Mouse (Mus musculus) forebrain, embryonic 16.5 days (tissue): ENCODE measurements around the gene Lrmda. TPM values are rescaled to one million over a fixed set of nuclear protein-coding genes. Genes with fewer than 3 reads are reported as not detected.

Source experiments
- ATAC-seq: fragments of 200-750 bp; cut with Nextera tagmentation; 2 replicates; pipeline ENCODE4 v1.8.0; 2017; ENCODE audit warnings: mild to moderate bottlenecking, moderate library complexity
- H3K27ac ChIP-seq: fragments of 300-500 bp; sonication (generic); 2 replicates; pipeline ENCODE4 v1.5.1; 2014; ENCODE audit warnings: low read length, control low read depth
- H3K27me3 ChIP-seq: fragments of 300-500 bp; sonication (generic); replicated peaks from 2 replicates; pipeline ENCODE4 v1.6.1; 2014; ENCODE audit warnings: low read length; ENCODE audit not compliant: control insufficient read depth, insufficient read depth
- H3K36me3 ChIP-seq: fragments of 300-500 bp; sonication (generic); 2 replicates; pipeline ENCODE4 v1.6.1; 2014; ENCODE audit not compliant: control insufficient read depth, insufficient read depth
- H3K4me1 ChIP-seq: fragments of 300-500 bp; sonication (generic); replicated peaks from 2 replicates; pipeline ENCODE4 v1.6.1; 2014; ENCODE audit warnings: low read length; ENCODE audit not compliant: control insufficient read depth, insufficient read depth
- H3K4me2 ChIP-seq: fragments of 300-500 bp; sonication (generic); 2 replicates; pipeline ENCODE4 v1.6.1; 2014; ENCODE audit warnings: mild to moderate bottlenecking, low read length, control low read depth
- H3K4me3 ChIP-seq: fragments of 300-500 bp; sonication (generic); replicated peaks from 2 replicates; pipeline ENCODE4 v1.5.1; 2014; ENCODE audit warnings: mild to moderate bottlenecking, low read length, control low read depth
- H3K9ac ChIP-seq: fragments of 300-500 bp; sonication (generic); replicated peaks from 2 replicates; pipeline ENCODE4 v1.6.1; 2014; ENCODE audit warnings: low read depth, low read length, control low read depth
- H3K9me3 ChIP-seq: fragments of 300-500 bp; sonication (generic); 2 replicates; pipeline ENCODE4 v1.6.1; 2016; ENCODE audit warnings: low read length; ENCODE audit not compliant: control insufficient read depth
- WGBS: fragments of 180-500 bp; shearing (Covaris S2); extraction: QIAGEN DNeasy Blood & Tissue Kit; methylation state at CpG from one replicate; pipeline ENCODE4 v1.1.7; 2014; 5-methylcytosine and 5-hydroxymethylcytosine counted together
- polyA plus RNA-seq: library from polyadenylated mRNA; unstranded; fragments of >200 nt; fragmentation: Nextera tagmentation; extraction: Ambion mirVana; gene quantifications from 2 replicates; pipeline ENCODE4 v1.2.1, GENCODE M21; 2015

Lrmda gene
- polyA plus RNA-seq, 1 experiment from 2014 or later, result not detected

DNA sequence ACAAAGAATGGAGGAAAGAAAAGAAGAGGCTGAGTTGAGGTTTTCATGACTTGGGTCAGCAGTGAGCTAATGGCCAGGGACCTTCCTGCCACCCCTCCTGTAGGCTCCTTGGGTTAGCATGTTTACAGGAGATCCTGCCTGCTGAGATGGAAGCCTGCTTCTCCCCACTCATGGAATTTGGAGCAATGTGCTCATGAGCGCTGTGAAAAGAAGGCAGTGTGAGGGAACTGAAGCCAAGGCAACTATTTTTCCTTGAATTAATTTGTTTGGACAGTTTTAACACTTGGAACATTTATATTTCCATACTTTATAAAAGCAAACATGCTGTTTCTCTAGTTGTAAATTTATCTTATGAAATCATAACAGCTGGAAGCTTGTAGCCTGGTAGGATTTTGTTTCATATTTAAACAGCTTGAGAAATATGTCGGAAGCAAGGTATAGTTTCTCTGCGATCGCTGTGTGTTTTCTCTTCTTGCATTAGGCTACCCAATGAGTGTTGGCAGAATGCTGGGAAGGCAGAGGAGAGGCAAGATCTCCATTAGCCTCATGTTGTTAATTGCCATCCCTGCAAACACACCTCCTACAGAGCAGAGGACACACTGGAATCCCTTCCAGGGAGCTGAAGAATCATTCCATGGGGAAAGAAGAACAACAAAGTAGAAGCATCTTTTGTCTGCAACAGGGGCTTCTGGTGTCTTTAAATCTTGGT, 911.8 kb downstream of the Lrmda start:
- 0 out of 2 replicates have a peak, but pooled peaks cover 3% of the 10 kb centered on the region for H3K27me3 ChIP-seq
- H3K9me3 ChIP-seq, result no peaks in the 10 kb centered on the region
- 79% methylated on average over 4 of the region's 4 CpGs for WGBS
- H3K36me3 ChIP-seq, result no peaks in the 10 kb centered on the region
- no peak for ATAC-seq
- H3K4me1 ChIP-seq, result 0 out of 2 replicates have a peak, but pooled peaks cover 3% of the 10 kb centered on the region
- H3K4me2 ChIP-seq, result no peak overlapping the region
- no peak overlapping the region for H3K4me3 ChIP-seq
- no peak overlapping the region for H3K9ac ChIP-seq
- no peak overlapping the region for H3K27ac ChIP-seq

DNA sequence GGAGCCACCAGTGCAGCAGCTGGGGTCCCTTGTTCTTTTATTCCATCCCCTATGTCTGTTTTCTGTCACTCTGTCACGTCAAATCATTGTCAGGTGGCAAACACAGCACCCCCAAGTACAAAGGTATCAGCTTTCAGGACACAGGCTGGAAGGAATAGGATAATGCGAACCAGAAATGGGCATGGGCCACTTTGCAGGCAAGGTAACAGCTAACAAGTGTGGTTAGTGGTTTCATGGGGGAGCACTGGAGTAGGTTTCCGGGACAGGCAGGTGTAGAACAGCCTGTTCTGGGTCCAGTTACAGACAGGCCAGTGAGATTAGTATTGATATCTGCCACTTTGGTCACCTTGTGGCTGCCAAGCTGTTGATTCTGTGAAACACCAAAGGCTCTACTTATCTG, 917.2 kb downstream of the Lrmda start:
- 89% methylated on average over 3 of the region's 3 CpGs for WGBS
- no peaks in the 10 kb centered on the region for H3K4me1 ChIP-seq
- ATAC-seq, result no peak

DNA sequence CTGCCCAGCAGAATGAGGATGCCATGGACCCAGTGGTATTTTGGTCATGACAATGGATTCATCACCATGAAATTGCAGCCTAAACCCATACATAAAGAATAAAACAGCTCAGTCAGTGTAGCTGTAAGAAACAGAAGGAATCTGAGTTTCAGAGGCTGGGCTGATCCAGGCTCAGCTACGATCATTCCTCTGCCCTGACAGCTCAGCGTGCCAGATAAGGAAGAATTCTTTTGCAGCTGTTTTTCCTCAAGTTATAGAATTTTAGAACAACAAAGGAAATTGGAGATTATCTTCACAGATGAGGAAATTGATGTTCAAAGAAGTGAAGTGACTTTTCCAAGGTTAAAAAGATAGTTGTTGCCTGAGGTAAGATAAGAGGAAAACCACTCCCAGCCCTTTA, 921.1 kb downstream of the Lrmda start:
- Histone ChIP-seq H3K4me1 (no peaks in the 10 kb centered on the region), H3K36me3 (no peaks in the 10 kb centered on the region), H3K9ac (no peak overlapping the region), H3K9me3 (no peaks in the 10 kb centered on the region), H3K4me3 (no peak overlapping the region), H3K27me3 (no peaks in the 10 kb centered on the region), H3K4me2 (no peak overlapping the region), H3K27ac (no peak overlapping the region)
- WGBS, result 79% methylated on average over 2 of the region's 2 CpGs
- no peak for ATAC-seq

More for the DNA sequence above, 917.2 kb downstream of the Lrmda start:
- Histone ChIP-seq H3K4me2 (no peak overlapping the region), H3K27me3 (0 out of 2 replicates have a peak, but pooled peaks cover 1% of the 10 kb centered on the region), H3K4me3 (no peak overlapping the region), H3K9ac (no peak overlapping the region), H3K36me3 (no peaks in the 10 kb centered on the region), H3K9me3 (no peaks in the 10 kb centered on the region), H3K27ac (no peak overlapping the region)

DNA sequence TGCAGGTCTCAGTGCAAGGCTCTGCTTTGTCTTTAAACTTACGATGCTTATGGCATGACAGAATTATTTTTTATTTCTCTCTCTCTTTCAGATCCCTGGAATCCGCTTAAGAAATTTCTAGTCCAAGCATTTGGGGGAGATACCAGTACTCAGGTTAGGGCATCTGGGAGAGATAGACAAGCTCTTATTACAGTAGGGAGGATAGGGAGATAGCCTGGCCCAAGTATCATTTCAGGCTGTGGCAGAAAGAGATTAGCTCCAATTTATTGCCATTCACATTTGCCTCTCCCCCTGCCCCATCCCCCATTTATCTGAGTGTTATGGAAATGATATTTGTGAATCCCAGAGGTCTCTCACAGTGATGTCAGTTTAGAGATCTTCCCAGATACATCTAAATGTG, 923.1 kb downstream of the Lrmda start:
- H3K9me3 ChIP-seq, result no peaks in the 10 kb centered on the region
- ATAC-seq, result no peak
- WGBS, result 96% methylated on average over 2 of the region's 2 CpGs

DNA sequence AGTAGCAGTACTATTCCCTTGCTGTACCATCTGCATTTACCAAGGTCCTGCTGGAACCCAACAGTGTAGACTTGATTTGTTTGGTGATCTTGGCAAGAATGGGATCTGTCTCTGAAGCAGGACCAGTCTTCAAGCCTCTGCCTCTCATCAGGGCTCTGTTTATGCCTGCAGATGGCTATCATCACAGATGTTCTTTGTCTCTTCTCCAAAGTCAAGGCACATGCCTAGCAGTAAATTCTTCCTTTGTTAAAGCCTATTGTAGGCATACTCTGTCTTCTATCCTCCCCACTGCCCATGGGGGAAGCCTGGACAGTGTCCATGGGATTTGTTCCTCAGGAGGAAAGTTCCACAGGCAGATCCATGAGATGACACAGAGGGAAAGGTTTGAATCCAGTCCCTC, 930.0 kb downstream of the Lrmda start:
- no peak for ATAC-seq
- Histone ChIP-seq H3K4me3 (no peak overlapping the region), H3K9me3 (no peaks in the 10 kb centered on the region), H3K36me3 (no peaks in the 10 kb centered on the region), H3K4me1 (no peaks in the 10 kb centered on the region), H3K9ac (no peak overlapping the region), H3K27me3 (no peaks in the 10 kb centered on the region), H3K4me2 (no peak overlapping the region), H3K27ac (no peak overlapping the region)

More for the DNA sequence above, 923.1 kb downstream of the Lrmda start:
- H3K36me3 ChIP-seq, result no peaks in the 10 kb centered on the region
- H3K4me1 ChIP-seq, result no peaks in the 10 kb centered on the region
- H3K4me2 ChIP-seq, result no peak overlapping the region
- no peak overlapping the region for H3K9ac ChIP-seq
- H3K27me3 ChIP-seq, result no peaks in the 10 kb centered on the region
- H3K4me3 ChIP-seq, result no peak overlapping the region
- no peak overlapping the region for H3K27ac ChIP-seq

DNA sequence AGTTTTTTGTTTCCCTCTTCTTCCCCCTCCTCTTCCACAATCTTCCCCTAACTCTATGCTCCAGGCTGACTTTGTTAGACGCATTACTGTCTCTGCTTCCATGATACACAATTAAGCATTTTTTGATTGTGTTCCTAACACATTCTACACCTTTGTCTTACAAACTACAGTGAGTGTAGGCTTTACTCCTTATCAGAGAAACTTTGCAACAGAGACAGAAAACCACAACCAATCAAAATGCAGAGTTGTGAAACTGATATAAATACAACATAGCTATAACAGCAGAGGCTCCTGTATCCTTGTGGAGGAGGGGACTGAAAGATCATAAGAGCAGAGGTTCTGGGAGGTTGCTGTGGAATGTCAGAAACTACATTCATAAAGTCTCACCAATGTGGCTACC, 933.5 kb downstream of the Lrmda start:
- no peaks in the 10 kb centered on the region for H3K9me3 ChIP-seq
- H3K4me2 ChIP-seq, result no peak overlapping the region
- H3K27me3 ChIP-seq, result no peaks in the 10 kb centered on the region
- H3K36me3 ChIP-seq, result no peaks in the 10 kb centered on the region
- no peak overlapping the region for H3K27ac ChIP-seq
- ATAC-seq, result no peak
- no peaks in the 10 kb centered on the region for H3K4me1 ChIP-seq
- no peak overlapping the region for H3K4me3 ChIP-seq
- no peak overlapping the region for H3K9ac ChIP-seq
- WGBS, result 76% methylated on average over 1 of the region's 1 CpGs

DNA sequence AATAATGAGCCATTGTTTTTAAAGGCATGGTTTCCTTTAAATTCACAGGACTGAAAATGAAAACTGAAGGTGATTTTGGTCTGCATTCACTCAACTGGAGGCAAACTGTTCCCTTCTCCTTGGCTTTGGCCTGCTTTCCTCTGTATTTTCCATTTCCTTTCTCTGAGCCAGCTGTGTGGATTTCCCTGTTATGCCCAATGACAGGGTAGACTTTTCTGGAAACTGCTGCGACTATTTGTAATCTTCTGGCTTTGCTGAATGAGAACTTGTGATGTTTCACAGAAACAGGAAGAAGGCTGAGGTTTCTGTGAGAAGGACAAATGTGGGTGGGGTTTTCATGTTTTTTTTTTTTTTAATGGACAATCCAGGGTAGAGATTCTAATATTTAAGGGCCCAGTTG, 940.7 kb downstream of the Lrmda start:
- no peaks in the 10 kb centered on the region for H3K36me3 ChIP-seq
- no peak overlapping the region for H3K4me3 ChIP-seq
- no peak overlapping the region for H3K4me2 ChIP-seq
- H3K27ac ChIP-seq, result no peak overlapping the region
- no peaks in the 10 kb centered on the region for H3K27me3 ChIP-seq
- ATAC-seq, result no peak
- no peaks in the 10 kb centered on the region for H3K9me3 ChIP-seq
- no peak overlapping the region for H3K9ac ChIP-seq
- 88% methylated on average over 1 of the region's 1 CpGs for WGBS
- H3K4me1 ChIP-seq, result peaks cover 7% of the 10 kb centered on the region

DNA sequence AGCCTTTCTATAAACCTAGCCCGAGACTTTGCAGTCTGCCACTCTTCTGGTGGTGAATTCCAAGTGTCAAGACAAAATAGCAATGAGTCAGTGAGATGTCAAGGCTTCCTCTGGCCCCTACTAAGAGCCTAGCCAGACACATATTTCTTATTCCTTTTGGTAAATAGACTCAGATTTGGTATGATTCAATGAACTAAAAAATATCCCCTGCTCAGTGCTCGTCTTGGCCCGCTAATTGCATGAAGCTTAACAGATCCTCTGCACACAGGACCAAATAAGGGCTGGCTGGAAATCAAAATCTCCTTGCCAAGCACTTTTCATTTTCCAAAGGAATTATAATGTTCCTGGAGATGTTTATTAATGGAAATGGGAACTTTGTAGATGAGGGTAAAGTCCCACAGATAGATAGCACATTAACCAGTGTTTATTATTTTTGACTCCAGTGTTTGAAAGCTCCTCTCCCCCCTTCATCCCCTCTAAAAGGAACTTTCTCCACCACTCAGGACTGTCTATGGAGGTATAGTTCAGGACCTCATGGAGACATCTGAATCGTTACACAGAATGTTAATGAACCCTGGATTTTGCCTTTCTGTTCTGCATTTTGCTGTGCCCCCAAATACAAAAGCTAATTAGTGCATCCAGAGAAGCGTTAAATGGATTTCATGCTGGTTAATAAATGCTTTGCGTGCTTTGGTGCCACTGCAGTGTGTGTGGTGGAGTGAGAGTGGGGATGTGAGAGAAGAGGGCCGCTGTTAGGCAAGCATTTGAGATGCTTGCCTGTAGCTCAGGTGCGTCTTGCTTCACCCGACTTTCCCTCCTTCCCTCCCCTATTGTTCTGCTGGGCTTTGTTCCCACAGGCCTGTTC, 945.5 kb downstream of the Lrmda start:
- Histone ChIP-seq H3K36me3 (no peaks in the 10 kb centered on the region), H3K27me3 (no peaks in the 10 kb centered on the region), H3K27ac (0 out of 2 replicates have a peak overlapping the region, but pooled peaks have one; percentile 2), H3K4me2 (no peak overlapping the region), H3K9me3 (0 out of 2 replicates have a peak, but pooled peaks cover 2% of the 10 kb centered on the region), H3K4me3 (no peak overlapping the region), H3K9ac (no peak overlapping the region), H3K4me1 (peaks cover 8% of the 10 kb centered on the region)
- 24% methylated on average over 9 of the region's 9 CpGs for WGBS
- ATAC-seq, result peak; percentile 79

DNA sequence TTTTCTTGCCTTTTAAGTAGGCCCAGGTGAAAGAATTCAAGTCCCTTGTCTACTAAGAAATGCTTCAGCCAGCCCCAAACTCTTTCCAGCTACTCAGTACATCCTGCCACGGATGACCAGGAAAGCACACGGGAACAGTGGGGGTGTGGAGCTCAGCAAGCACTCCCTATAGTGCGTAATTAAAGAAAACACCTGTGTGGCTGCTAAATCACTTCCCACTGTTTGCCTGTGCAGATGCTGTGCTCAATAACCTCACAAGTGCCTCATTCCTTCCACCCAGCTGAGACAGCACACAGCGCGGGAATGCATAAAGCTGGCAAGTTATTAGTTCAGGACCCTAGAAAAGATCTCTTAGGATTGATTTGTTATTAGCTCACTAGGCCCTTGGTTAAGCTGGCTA, 949.2 kb downstream of the Lrmda start:
- no peak overlapping the region for H3K27ac ChIP-seq
- no peak overlapping the region for H3K9ac ChIP-seq
- H3K4me2 ChIP-seq, result no peak overlapping the region
- H3K4me1 ChIP-seq, result peaks cover 8% of the 10 kb centered on the region
- 73% methylated on average over 5 of the region's 5 CpGs for WGBS
- no peak for ATAC-seq
- 0 out of 2 replicates have a peak, but pooled peaks cover 2% of the 10 kb centered on the region for H3K9me3 ChIP-seq
- H3K4me3 ChIP-seq, result no peak overlapping the region
- no peaks in the 10 kb centered on the region for H3K36me3 ChIP-seq
- H3K27me3 ChIP-seq, result no peaks in the 10 kb centered on the region
